8 mouse cellular contexts compared by ENCODE assay signal in the genomic region with DNA sequence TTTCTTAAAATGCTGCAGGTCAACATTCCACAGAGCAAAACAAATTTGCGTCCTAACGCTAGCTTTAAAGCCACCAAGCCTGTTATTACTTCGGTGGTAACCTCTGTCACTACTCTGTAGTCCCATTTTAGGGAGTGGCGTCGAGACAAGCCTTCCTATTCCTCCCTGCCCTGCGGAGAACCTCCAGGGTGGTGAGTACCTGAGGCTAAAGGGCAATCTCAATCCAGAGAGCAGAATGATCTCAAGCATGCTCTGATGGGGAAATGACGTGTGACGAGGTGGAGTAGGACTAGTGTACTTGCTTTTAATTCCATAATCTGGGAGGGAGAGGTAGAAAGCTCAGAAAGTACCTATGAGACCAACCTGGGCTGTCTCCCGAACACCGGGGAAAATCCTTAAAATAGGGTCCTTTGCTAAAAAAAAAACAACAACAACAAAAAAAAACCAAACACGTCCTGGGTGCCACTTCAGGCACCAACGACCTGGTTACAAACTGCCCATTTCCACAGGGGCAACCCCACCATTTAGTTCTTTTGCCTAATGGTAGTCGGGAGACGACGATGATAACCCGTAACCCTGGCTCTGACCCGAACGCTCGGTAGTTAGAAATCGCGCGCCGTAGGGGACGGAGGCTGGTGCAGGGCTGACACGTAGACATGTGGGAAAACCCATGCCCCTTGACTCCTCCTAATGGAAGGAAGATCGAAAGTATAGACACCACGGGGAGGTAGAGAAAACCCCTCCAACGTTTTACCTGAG. TPM values are rescaled to one million over a fixed set of nuclear protein-coding genes. Genes with fewer than 3 reads are reported as not detected.
DNase-seq lines count a peak whose midpoint lies in the region; ATAC-seq and TF ChIP-seq lines count a peak whose summit lies in the region.

No protein-coding gene starts in this region.

- no peak for ATAC-seq in hindbrain, embryonic 12.5 days (ENCODE audit: low FRiP score)
- peak; percentile 6 for ATAC-seq in liver, embryonic 11.5 days (replicated peaks; ENCODE audit: low FRiP score)
- no peak for ATAC-seq in stomach, embryonic 15.5 days (ENCODE audit: insufficient read depth, low FRiP score, low read depth)

- H3K36me3 ChIP-seq in hindbrain, embryonic 12.5 days = peaks cover 29% of the 10 kb centered on the region; the same call in 1 of the 2 replicates
- H3K36me3 ChIP-seq in liver, embryonic 11.5 days (ENCODE audit: control insufficient read depth, insufficient read depth, low read length) = peaks cover 16% of the 10 kb centered on the region
- peaks cover 19% of the 10 kb centered on the region for H3K36me3 ChIP-seq in stomach, embryonic 15.5 days

- no peaks in the 10 kb centered on the region for H3K9me3 ChIP-seq in hindbrain, embryonic 12.5 days (replicated peaks)
- no peaks in the 10 kb centered on the region for H3K9me3 ChIP-seq in liver, embryonic 11.5 days (ENCODE audit: control insufficient read depth, low read length)
- H3K9me3 ChIP-seq in stomach, embryonic 15.5 days = no peaks in the 10 kb centered on the region

- H3K9ac ChIP-seq in hindbrain, embryonic 12.5 days = peak overlapping the region; percentile 96
- H3K9ac ChIP-seq in liver, embryonic 11.5 days (ENCODE audit: low read depth, low read length) = peak overlapping the region; percentile 89
- peak overlapping the region; percentile 69 for H3K9ac ChIP-seq in stomach, embryonic 15.5 days

- TF ChIP-seq POLR2A in lung, adult 2 months (IDR thresholded peaks at IDR 0.05; ENCODE audit: borderline replicate concordance, extremely low read depth, low read depth, low read length) = no peak
- TF ChIP-seq POLR2A in bone marrow macrophage, adult 2 months (IDR thresholded peaks at IDR 0.05; ENCODE audit: borderline replicate concordance, low read depth, low read length) = no peak

- peaks cover 16% of the 10 kb centered on the region for H3K4me1 ChIP-seq in lung, adult 2 months (ENCODE audit: control insufficient read depth, insufficient read depth, low read length)
- peaks cover 26% of the 10 kb centered on the region for H3K4me1 ChIP-seq in bone marrow macrophage, adult 2 months (ENCODE audit: control insufficient read depth, insufficient read depth, low read length)
- peaks cover 26% of the 10 kb centered on the region for H3K4me1 ChIP-seq in hindbrain, embryonic 12.5 days
- H3K4me1 ChIP-seq in liver, embryonic 11.5 days (replicated peaks; ENCODE audit: control insufficient read depth, insufficient read depth, low read length) = peaks cover 34% of the 10 kb centered on the region
- peaks cover 9% of the 10 kb centered on the region; the same call in 1 of the 2 replicates for H3K4me1 ChIP-seq in stomach, embryonic 15.5 days

- no peaks in the 10 kb centered on the region for H3K27me3 ChIP-seq in hindbrain, embryonic 12.5 days
- no peaks in the 10 kb centered on the region for H3K27me3 ChIP-seq in liver, embryonic 11.5 days (replicated peaks; ENCODE audit: control insufficient read depth, insufficient read depth, low read length)
- H3K27me3 ChIP-seq in stomach, embryonic 15.5 days (replicated peaks) = no peaks in the 10 kb centered on the region

- H3K27ac ChIP-seq in bone marrow macrophage, adult 2 months (ENCODE audit: insufficient read depth, low read depth, low read length) = peak overlapping the region; percentile 61
- peak overlapping the region; percentile 99; the same call in 1 of the 2 replicates for H3K27ac ChIP-seq in hindbrain, embryonic 12.5 days
- H3K27ac ChIP-seq in liver, embryonic 11.5 days (ENCODE audit: low read depth, low read length) = peak overlapping the region; percentile 99
- H3K27ac ChIP-seq in stomach, embryonic 15.5 days = peak overlapping the region; percentile 92

- no peak for DNase-seq in lung, adult 2 months
- no peak for DNase-seq in lung, postnatal 14 days
- DNase-seq in liver, embryonic 11.5 days (ENCODE audit: low spot score) = no peak
- no peak for DNase-seq in right cerebral cortex, postnatal 14 days
- no peak for DNase-seq in urinary bladder, postnatal 25 days (ENCODE audit: low spot score)

- TF ChIP-seq CTCF in lung, adult 2 months (IDR thresholded peaks at IDR 0.05; ENCODE audit: insufficient read depth, low read length) = no peak
- TF ChIP-seq CTCF in bone marrow macrophage, adult 2 months (IDR thresholded peaks at IDR 0.05; ENCODE audit: low read depth, low read length) = no peak

- peak overlapping the region; percentile 69 for H3K4me2 ChIP-seq in hindbrain, embryonic 12.5 days (replicated peaks)
- peak overlapping the region; percentile 99 for H3K4me2 ChIP-seq in liver, embryonic 11.5 days
- peak overlapping the region; percentile 68 for H3K4me2 ChIP-seq in stomach, embryonic 15.5 days

- H3K4me3 ChIP-seq in lung, adult 2 months (replicated peaks; ENCODE audit: extremely low read depth, low read depth, low read length) = peak overlapping the region; percentile 78
- peak overlapping the region; percentile 82 for H3K4me3 ChIP-seq in bone marrow macrophage, adult 2 months (ENCODE audit: insufficient read depth, low read length)
- H3K4me3 ChIP-seq in hindbrain, embryonic 12.5 days = peak overlapping the region; percentile 65
- peak overlapping the region; percentile 78 for H3K4me3 ChIP-seq in liver, embryonic 11.5 days (ENCODE audit: low read depth, low read length)
- peak overlapping the region; percentile 77 for H3K4me3 ChIP-seq in stomach, embryonic 15.5 days (replicated peaks)

- WGBS in lung, adult 2 months = under 1% methylated on average over 28 of the region's 28 CpGs
- 3% methylated on average over 28 of the region's 28 CpGs for WGBS in hindbrain, embryonic 12.5 days
- 1% methylated on average over 28 of the region's 28 CpGs for WGBS in liver, embryonic 11.5 days
- 2% methylated on average over 28 of the region's 28 CpGs for WGBS in stomach, embryonic 15.5 days

RNA-seq across cellular contexts. Expression of gene Mrps18b, which starts 0.5 kb away (rescaled TPM):
- polyA plus RNA-seq in lung, adult 2 months (2012; rRNA removed) = 30.4 and 43.8 TPM in 2 replicates
- 21.0 and 29.4 TPM in 2 replicates for polyA plus RNA-seq in bone marrow macrophage, adult 2 months (2012; ENCODE audit: insufficient read depth, insufficient read length, missing spikeins)
- 46.8 and 51.1 TPM in 2 replicates for polyA plus RNA-seq in hindbrain, embryonic 12.5 days (2016; fragmentation: Nextera tagmentation; extraction: Ambion mirVana)
- 167 and 172 TPM in 2 replicates for polyA plus RNA-seq in liver, embryonic 11.5 days (2014; fragmentation: Nextera tagmentation; extraction: Ambion mirVana)
- polyA plus RNA-seq in stomach, embryonic 15.5 days (2015; fragmentation: Nextera tagmentation; extraction: Ambion mirVana) = 89.5 and 101 TPM in 2 replicates

RNA-seq across cellular contexts. Expression of gene Ppp1r10, which starts 0.5 kb away (rescaled TPM):
- 27.4 and 28.6 TPM in 2 replicates for polyA plus RNA-seq in lung, adult 2 months (2012; rRNA removed)
- polyA plus RNA-seq in bone marrow macrophage, adult 2 months (2012; ENCODE audit: insufficient read depth, insufficient read length, missing spikeins) = 36.0 and 46.0 TPM in 2 replicates
- polyA plus RNA-seq in hindbrain, embryonic 12.5 days (2016; fragmentation: Nextera tagmentation; extraction: Ambion mirVana) = 58.3 and 68.2 TPM in 2 replicates
- polyA plus RNA-seq in liver, embryonic 11.5 days (2014; fragmentation: Nextera tagmentation; extraction: Ambion mirVana) = 35.4 and 39.7 TPM in 2 replicates
- 32.3 and 36.4 TPM in 2 replicates for polyA plus RNA-seq in stomach, embryonic 15.5 days (2015; fragmentation: Nextera tagmentation; extraction: Ambion mirVana)

RNA-seq across cellular contexts. Expression of gene Atat1, which starts 5.8 kb away (rescaled TPM):
- polyA plus RNA-seq in lung, adult 2 months (2012; rRNA removed) = 49.4 and 57.7 TPM in 2 replicates
- 22.7 and 23.8 TPM in 2 replicates for polyA plus RNA-seq in bone marrow macrophage, adult 2 months (2012; ENCODE audit: insufficient read depth, insufficient read length, missing spikeins)
- polyA plus RNA-seq in hindbrain, embryonic 12.5 days (2016; fragmentation: Nextera tagmentation; extraction: Ambion mirVana) = 294 and 303 TPM in 2 replicates
- 39.5 and 40.0 TPM in 2 replicates for polyA plus RNA-seq in liver, embryonic 11.5 days (2014; fragmentation: Nextera tagmentation; extraction: Ambion mirVana)
- 53.2 and 62.8 TPM in 2 replicates for polyA plus RNA-seq in stomach, embryonic 15.5 days (2015; fragmentation: Nextera tagmentation; extraction: Ambion mirVana)

RNA-seq across cellular contexts. Expression of gene 2310061I04Rik, which starts 18.5 kb away (rescaled TPM):
- polyA plus RNA-seq in lung, adult 2 months (2012; rRNA removed) = 36.1 and 38.1 TPM in 2 replicates
- polyA plus RNA-seq in bone marrow macrophage, adult 2 months (2012; ENCODE audit: insufficient read depth, insufficient read length, missing spikeins) = 36.9 and 39.3 TPM in 2 replicates
- polyA plus RNA-seq in hindbrain, embryonic 12.5 days (2016; fragmentation: Nextera tagmentation; extraction: Ambion mirVana) = 25.7 and 28.7 TPM in 2 replicates
- polyA plus RNA-seq in liver, embryonic 11.5 days (2014; fragmentation: Nextera tagmentation; extraction: Ambion mirVana) = 33.7 and 34.0 TPM in 2 replicates
- polyA plus RNA-seq in stomach, embryonic 15.5 days (2015; fragmentation: Nextera tagmentation; extraction: Ambion mirVana) = 21.7 and 23.9 TPM in 2 replicates

RNA-seq across cellular contexts. Expression of gene Dhx16, which starts 36.1 kb away (rescaled TPM):
- polyA plus RNA-seq in lung, adult 2 months (2012; rRNA removed) = 62.8 and 70.1 TPM in 2 replicates
- polyA plus RNA-seq in bone marrow macrophage, adult 2 months (2012; ENCODE audit: insufficient read depth, insufficient read length, missing spikeins) = 57.5 and 77.6 TPM in 2 replicates
- 45.2 and 46.0 TPM in 2 replicates for polyA plus RNA-seq in hindbrain, embryonic 12.5 days (2016; fragmentation: Nextera tagmentation; extraction: Ambion mirVana)
- 69.1 and 70.4 TPM in 2 replicates for polyA plus RNA-seq in liver, embryonic 11.5 days (2014; fragmentation: Nextera tagmentation; extraction: Ambion mirVana)
- 37.8 and 41.4 TPM in 2 replicates for polyA plus RNA-seq in stomach, embryonic 15.5 days (2015; fragmentation: Nextera tagmentation; extraction: Ambion mirVana)
